Mouse (Mus musculus) thymus, adult 2 months (tissue): ENCODE data around the gene Aifm1. TPM values are rescaled to one million over a fixed set of nuclear protein-coding genes. Genes with fewer than 3 reads are reported as not detected.
A peak's percentile ranks its signal among the peaks of the same experiment; 100 is the strongest.

Source experiments
- DNase-seq: peaks from one replicate; pipeline ENCODE4 v3.0.0; 2021
- H3K27ac ChIP-seq: fragments of 200-500 bp; 2 replicates; pipeline ENCODE4 v1.5.1; 2012; ENCODE audit warnings: low read length, control low read depth; ENCODE audit not compliant: control insufficient read depth, insufficient read depth
- H3K27me3 ChIP-seq: fragments of 200-500 bp; 2 replicates; pipeline ENCODE4 v1.6.1; 2012; ENCODE audit warnings: mild to moderate bottlenecking, low read length, moderate library complexity, mixed read lengths; ENCODE audit not compliant: control insufficient read depth, insufficient read depth
- H3K36me3 ChIP-seq: fragments of 200-500 bp; 2 replicates; pipeline ENCODE4 v1.6.1; 2012; ENCODE audit warnings: mild to moderate bottlenecking, low read length, moderate library complexity; ENCODE audit not compliant: control insufficient read depth, insufficient read depth
- H3K4me1 ChIP-seq: fragments of 200-500 bp; replicated peaks from 2 replicates; pipeline ENCODE4 v1.6.1; 2012; ENCODE audit warnings: low read length; ENCODE audit not compliant: control insufficient read depth, insufficient read depth
- H3K4me3 ChIP-seq: fragments of 200-500 bp; 2 replicates; pipeline ENCODE4 v1.5.1; 2012; ENCODE audit warnings: mild to moderate bottlenecking, low read length, control low read depth, moderate library complexity; ENCODE audit not compliant: control insufficient read depth, insufficient read depth
- CTCF ChIP-seq: fragments of 200-500 bp; IDR thresholded peaks from 2 replicates; pipeline ENCODE4 v1.5.1; 2012; ENCODE audit warnings: mild to moderate bottlenecking, control low read depth, low read length, moderate library complexity, borderline replicate concordance; ENCODE audit not compliant: control insufficient read depth, poor library complexity, insufficient read depth; ENCODE audit errors: extremely low read depth
- POLR2A ChIP-seq: fragments of 200-500 bp; IDR thresholded peaks from 2 replicates; pipeline ENCODE4 v1.6.1; 2012; ENCODE audit warnings: mild to moderate bottlenecking, low read length, control low read depth, moderate library complexity; ENCODE audit not compliant: control insufficient read depth, poor library complexity, insufficient read depth; ENCODE audit errors: extremely low read depth
- WGBS: fragments of 180-500 bp; shearing (Covaris S2); methylation state at CpG from one replicate; pipeline ENCODE4 v1.1.7; 2018; 5-methylcytosine and 5-hydroxymethylcytosine counted together
- polyA plus RNA-seq: library from polyadenylated mRNA; depleted of rRNA; stranded (reverse); fragments of >200 nt; gene quantifications from 2 replicates; pipeline ENCODE4 v1.2.3, GENCODE M21; 2012

Aifm1 gene
- polyA plus RNA-seq, 1 experiment = 12.1 TPM

- H3K36me3 ChIP-seq = peaks cover 20% of the 10 kb centered on the region
- TF ChIP-seq POLR2A = no peak
- no peak for TF ChIP-seq CTCF
- 85% methylated on average over 4 of the region's 4 CpGs for WGBS
- no peak overlapping the region for H3K27ac ChIP-seq
- H3K4me3 ChIP-seq = no peak overlapping the region
- no peak for DNase-seq
- H3K27me3 ChIP-seq = no peaks in the 10 kb centered on the region
- H3K4me1 ChIP-seq = no peaks in the 10 kb centered on the region
Measured at GRCm38 (mm10) chrX:48481095-48481494, 32.3 kb downstream of the Aifm1 start.

- Histone ChIP-seq H3K4me3 (no peak overlapping the region), H3K4me1 (peaks cover 6% of the 10 kb centered on the region), H3K27me3 (no peaks in the 10 kb centered on the region), H3K27ac (no peak overlapping the region), H3K36me3 (no peaks in the 10 kb centered on the region)
- no peak for TF ChIP-seq POLR2A
- no peak for TF ChIP-seq CTCF
- 93% methylated on average over 3 of the region's 3 CpGs for WGBS
- no peak for DNase-seq
Measured at GRCm38 (mm10) chrX:48467355-48467946, 45.9 kb downstream of the Aifm1 start.

DNA sequence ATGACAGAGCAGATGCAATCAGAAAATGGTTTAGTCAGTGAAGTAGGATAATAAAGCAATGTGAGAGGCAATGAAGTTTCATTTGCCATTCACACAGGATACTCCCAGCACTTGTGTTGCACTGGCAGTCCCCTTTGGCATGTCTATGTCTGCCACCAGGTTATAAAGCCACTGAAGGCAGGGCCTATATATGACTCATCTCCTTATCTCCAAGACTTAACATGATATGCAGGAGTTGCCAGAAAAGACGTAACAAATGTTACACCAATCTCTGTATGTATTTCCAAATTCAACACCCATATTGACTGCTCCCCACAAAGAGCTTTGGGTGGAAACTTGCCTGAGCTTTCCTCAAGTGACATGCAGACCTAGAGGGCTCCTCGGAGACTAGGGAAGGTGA is 47.2 kb downstream of the Aifm1 start:
- no peak overlapping the region for H3K27ac ChIP-seq
- H3K4me1 ChIP-seq = peaks cover 10% of the 10 kb centered on the region
- H3K4me3 ChIP-seq = no peak overlapping the region
- no peaks in the 10 kb centered on the region for H3K36me3 ChIP-seq
- no peak for DNase-seq
- no peaks in the 10 kb centered on the region for H3K27me3 ChIP-seq
- TF ChIP-seq POLR2A (no peak), CTCF (no peak)
- 98% methylated on average over 2 of the region's 2 CpGs for WGBS

DNA sequence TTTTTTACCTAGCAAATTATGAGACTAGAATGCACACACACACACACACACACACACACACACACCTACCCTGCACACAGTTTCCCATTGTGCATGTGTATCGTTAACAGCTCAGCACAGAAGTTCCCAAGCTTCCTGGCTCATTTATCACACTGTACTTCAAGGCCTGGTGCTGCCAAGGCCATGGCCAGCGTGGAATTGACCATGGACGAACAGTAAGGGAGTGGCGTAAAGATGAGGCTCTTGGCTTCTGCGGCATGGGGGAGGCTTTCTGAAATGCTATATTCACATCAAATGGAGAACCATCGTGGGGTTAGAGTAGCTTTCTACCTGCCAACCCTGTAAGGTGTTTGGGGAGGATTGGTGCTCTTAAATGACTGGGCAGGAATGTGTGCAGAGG is 48.9 kb downstream of the Aifm1 start:
- H3K4me1 ChIP-seq = peaks cover 10% of the 10 kb centered on the region
- no peak overlapping the region for H3K4me3 ChIP-seq
- no peaks in the 10 kb centered on the region for H3K36me3 ChIP-seq
- WGBS = 98% methylated on average over 6 of the region's 6 CpGs
- TF ChIP-seq POLR2A (no peak), CTCF (no peak)
- DNase-seq = no peak
- no peak overlapping the region for H3K27ac ChIP-seq
- no peaks in the 10 kb centered on the region for H3K27me3 ChIP-seq

DNA sequence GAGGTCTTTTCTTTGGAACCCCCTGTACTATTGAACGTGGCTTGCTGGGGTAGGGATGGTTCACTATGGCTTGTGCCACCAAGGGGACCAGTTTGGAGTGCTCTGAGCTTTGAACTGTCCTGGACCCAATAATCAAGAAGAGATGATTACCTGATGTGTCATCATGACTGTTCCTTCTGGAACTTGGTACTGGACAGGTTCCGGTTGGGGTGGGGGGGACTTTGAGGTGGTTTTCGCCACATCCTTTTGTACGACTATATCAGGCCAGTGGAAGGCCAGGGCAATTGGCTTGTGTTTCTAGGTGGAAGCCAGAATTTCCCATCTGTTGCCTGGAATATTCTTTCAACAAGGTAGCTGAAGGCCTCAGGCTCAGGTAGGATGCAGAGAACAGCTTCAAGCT is 49.7 kb downstream of the Aifm1 start:
- Histone ChIP-seq H3K4me3 (no peak overlapping the region), H3K4me1 (peaks cover 10% of the 10 kb centered on the region), H3K27me3 (no peaks in the 10 kb centered on the region), H3K27ac (no peak overlapping the region), H3K36me3 (no peaks in the 10 kb centered on the region)
- DNase-seq = no peak
- WGBS = 91% methylated on average over 4 of the region's 4 CpGs
- no peak for TF ChIP-seq CTCF
- no peak for TF ChIP-seq POLR2A

- H3K27me3 ChIP-seq = no peaks in the 10 kb centered on the region
- H3K36me3 ChIP-seq = no peaks in the 10 kb centered on the region
- WGBS = 10% methylated on average over 37 of the region's 38 CpGs
- no peak within 1 kb of the TSS for H3K27ac ChIP-seq
- TF ChIP-seq POLR2A (0 out of 2 replicates have a peak, but pooled peaks have one; percentile 21), CTCF (peak; percentile 92)
- peak within 1 kb of the TSS; percentile 69 for H3K4me3 ChIP-seq
- peaks cover 10% of the 10 kb centered on the region for H3K4me1 ChIP-seq
- DNase-seq = peak; percentile 73
Measured at GRCm38 (mm10) chrX:48462754-48463507, 50.4 kb downstream of the Aifm1 start, which contains the start of gene Elf4. Elf4 (minus strand) TSS chrX:48463132.

- Histone ChIP-seq H3K4me1 (peaks cover 11% of the 10 kb centered on the region), H3K27me3 (no peaks in the 10 kb centered on the region), H3K27ac (no peak overlapping the region), H3K36me3 (no peaks in the 10 kb centered on the region), H3K4me3 (peak overlapping the region; percentile 12; the same call in 1 of the 2 replicates)
- DNase-seq = no peak
- 45% methylated on average over 4 of the region's 4 CpGs for WGBS
- no peak for TF ChIP-seq CTCF
- TF ChIP-seq POLR2A = no peak
Measured at GRCm38 (mm10) chrX:48462297-48462696, 51.1 kb downstream of the Aifm1 start.
